Mouse (Mus musculus): Measurements from ENCODE around the gene Ntrk1. TPM values are rescaled to one million over a fixed set of nuclear protein-coding genes. Genes with fewer than 3 reads are reported as not detected.
"Not testable (repeated sequence)": the region's sequence is repeated elsewhere in the genome, so short reads cannot be mapped to it uniquely, and the experiment has no call there.

Gene Ntrk1
- not detected in 2 replicates for total RNA-seq (2017)

GRCm38 (mm10) chr3:87794922-87795325, at the start of gene Ntrk1:
TSS of gene Ntrk1 (minus strand) at chr3:87795162.
- no peak for ATAC-seq (ENCODE audit: extremely low read depth, insufficient number of reproducible peaks, low FRiP score, poor library complexity, severe bottlenecking)

GRCm38 (mm10) chr3:87840858-87841257, 45.9 kb upstream of the Ntrk1 start:
- no peak for ATAC-seq (ENCODE audit: extremely low read depth, insufficient number of reproducible peaks, low FRiP score, poor library complexity, severe bottlenecking)

DNA sequence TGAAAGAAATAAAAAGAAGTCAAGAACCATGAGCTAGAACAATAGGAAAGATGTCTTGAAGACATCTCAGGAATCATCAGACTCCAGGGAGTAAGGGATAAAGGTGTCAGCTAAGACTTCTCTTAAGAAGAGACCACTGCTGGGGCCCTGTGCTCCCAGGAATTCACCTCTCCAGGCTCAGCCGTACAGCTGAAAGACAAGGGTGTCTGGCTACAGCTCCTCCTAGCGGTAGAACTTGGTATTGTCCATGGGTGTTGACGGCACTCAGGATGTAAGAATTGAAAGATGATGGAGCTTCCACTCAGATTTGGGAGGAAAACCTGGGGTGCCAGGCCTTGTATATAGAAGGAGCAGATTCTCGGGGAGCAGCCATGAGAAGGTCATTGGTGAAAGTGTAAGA, 43.7 kb upstream of the Ntrk1 start:
- ATAC-seq (ENCODE audit: extremely low read depth, insufficient number of reproducible peaks, low FRiP score, poor library complexity, severe bottlenecking), result peak; percentile 67; the same call in 1 of the 2 replicates

DNA sequence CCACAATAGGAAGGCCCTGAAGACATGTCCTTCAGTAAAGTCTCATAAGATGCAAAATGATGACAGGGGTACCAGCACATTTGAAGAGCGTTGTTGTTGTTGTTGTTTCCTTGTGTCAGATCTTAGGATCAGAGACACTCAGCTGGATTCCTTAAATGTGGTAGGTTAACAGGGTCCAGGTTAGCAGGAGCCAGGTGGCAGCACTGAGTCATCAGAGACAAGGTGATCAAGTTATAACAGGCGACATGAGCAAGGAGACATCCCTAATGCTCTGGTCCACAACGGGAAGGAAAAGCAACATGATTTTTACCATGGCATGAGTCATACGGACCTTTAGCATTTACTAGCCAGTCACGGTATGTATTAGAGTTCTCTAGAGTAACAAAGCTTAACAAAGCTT, 38.5 kb upstream of the Ntrk1 start:
- no peak for ATAC-seq (ENCODE audit: extremely low read depth, insufficient number of reproducible peaks, low FRiP score, poor library complexity, severe bottlenecking)

- no peak for ATAC-seq (ENCODE audit: extremely low read depth, insufficient number of reproducible peaks, low FRiP score, poor library complexity, severe bottlenecking)
These were observed 37.3 kb upstream of the Ntrk1 start for GRCm38 (mm10) chr3:87832109-87832859.

DNA sequence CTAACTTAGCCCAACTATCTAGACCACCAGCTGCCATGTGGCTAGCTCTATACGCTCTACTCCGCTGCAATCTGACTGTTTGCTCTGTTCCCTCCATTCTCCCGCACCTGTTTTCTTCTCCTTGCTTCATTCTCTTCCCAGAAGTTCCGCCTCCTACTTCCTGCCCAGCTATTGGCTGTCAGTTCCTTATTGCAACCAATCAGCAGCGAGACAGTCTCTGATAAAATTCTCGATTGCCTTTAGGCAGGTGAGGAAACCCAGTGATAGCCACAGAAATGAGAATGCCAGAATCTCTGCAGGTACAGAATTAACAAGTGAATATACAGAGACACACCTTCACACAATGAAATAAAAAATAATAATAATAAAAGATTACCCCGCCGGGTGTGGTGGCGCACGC, 34.1 kb upstream of the Ntrk1 start:
- no peak for ATAC-seq (ENCODE audit: extremely low read depth, insufficient number of reproducible peaks, low FRiP score, poor library complexity, severe bottlenecking)

GRCm38 (mm10) chr3:87828435-87828834, 33.5 kb upstream of the Ntrk1 start:
- ATAC-seq (ENCODE audit: extremely low read depth, insufficient number of reproducible peaks, low FRiP score, poor library complexity, severe bottlenecking), result no peak

- ATAC-seq (ENCODE audit: extremely low read depth, insufficient number of reproducible peaks, low FRiP score, poor library complexity, severe bottlenecking), result not testable (repeated sequence)
These were observed 29.2 kb upstream of the Ntrk1 start, which contains the start of gene Pear1 for GRCm38 (mm10) chr3:87824206-87824605. TSS of gene Pear1 (minus strand) at chr3:87824306.

- no peak for ATAC-seq (ENCODE audit: extremely low read depth, insufficient number of reproducible peaks, low FRiP score, poor library complexity, severe bottlenecking)
These were observed 23.3 kb upstream of the Ntrk1 start for GRCm38 (mm10) chr3:87818226-87818625.

DNA sequence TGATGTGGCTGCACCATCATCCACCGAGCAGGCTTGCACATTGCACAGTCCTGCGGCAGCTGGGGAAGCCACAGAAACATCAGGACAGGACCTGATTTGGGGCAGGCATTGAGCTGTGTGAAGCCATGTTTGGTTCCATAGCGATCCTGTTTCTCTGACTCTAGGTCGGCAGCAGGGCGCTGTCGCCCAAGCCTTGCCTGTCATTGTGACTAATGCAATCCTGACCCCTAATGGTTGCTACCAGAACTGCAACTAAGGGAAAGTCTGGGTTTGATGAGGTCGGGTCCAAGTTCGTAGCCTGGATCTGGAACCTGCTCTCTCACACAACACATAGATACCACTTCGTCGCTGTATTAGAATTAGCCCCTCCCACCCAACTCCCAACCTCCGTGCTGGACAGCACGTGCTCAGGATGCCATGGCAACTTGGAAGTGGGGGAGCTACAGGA, 21.7 kb upstream of the Ntrk1 start:
- ATAC-seq (ENCODE audit: extremely low read depth, insufficient number of reproducible peaks, low FRiP score, poor library complexity, severe bottlenecking), result peak; percentile 74

GRCm38 (mm10) chr3:87816166-87816565, 21.2 kb upstream of the Ntrk1 start:
- no peak for ATAC-seq (ENCODE audit: extremely low read depth, insufficient number of reproducible peaks, low FRiP score, poor library complexity, severe bottlenecking)

- no peak for ATAC-seq (ENCODE audit: extremely low read depth, insufficient number of reproducible peaks, low FRiP score, poor library complexity, severe bottlenecking)
These were observed 17.9 kb upstream of the Ntrk1 start for GRCm38 (mm10) chr3:87812873-87813272.

GRCm38 (mm10) chr3:87812413-87812812, 17.5 kb upstream of the Ntrk1 start:
- no peak for ATAC-seq (ENCODE audit: extremely low read depth, insufficient number of reproducible peaks, low FRiP score, poor library complexity, severe bottlenecking)

DNA sequence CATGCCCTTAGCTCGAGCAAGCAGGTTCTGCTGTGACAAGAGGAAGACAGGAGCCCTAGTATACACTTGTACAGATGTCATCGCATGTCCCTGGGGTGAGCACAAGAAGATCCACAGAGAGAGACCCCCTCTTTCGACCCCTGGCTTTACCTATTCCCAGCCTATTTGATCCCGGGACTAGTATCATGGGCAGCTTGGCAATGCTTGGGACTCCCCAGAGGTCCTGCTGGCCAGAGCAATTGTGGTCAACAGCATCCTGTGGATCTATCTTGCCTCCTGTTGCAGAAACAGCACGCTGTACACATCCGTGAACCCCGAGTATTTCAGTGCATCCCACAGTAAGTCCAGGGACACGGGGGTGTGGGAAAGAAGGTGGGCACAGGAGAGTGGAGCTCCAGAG, 16.3 kb upstream of the Ntrk1 start:
- ATAC-seq (ENCODE audit: extremely low read depth, insufficient number of reproducible peaks, low FRiP score, poor library complexity, severe bottlenecking), result no peak

DNA sequence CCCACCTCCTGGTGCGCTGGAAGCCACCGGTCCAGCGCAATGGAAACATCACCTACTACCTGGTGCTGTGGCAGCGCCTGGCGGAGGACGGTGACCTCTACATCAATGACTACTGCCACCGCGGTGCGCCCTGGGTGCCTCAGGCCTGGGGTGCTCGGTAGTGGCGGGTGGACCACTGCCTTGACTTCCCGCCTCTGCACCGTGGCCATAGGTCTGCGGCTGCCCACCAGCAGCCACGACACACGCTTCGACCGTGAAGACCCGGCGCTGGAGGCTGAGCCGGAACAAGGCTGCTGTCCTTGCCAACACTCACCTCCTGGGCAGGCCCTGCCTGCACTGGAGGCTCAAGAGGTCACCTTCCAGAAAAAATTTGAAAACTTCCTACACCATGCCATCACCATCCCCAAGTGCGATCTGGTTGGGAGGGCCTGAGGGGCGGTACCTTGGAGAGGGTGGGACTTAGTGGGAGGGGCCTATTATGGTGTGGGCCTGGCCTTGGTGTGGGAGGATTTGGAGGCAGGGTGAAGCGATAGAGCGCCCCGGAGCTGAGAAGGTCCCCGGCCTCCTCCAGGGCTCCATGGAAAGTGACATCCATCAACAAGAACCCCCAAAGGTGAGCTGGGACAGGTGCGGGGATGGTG, 14.5 kb upstream of the Ntrk1 start:
- no peak for ATAC-seq (ENCODE audit: extremely low read depth, insufficient number of reproducible peaks, low FRiP score, poor library complexity, severe bottlenecking)

GRCm38 (mm10) chr3:87804038-87804677, 9.2 kb upstream of the Ntrk1 start:
- 0 out of 2 replicates have a peak, but pooled peaks have one; percentile 13 for ATAC-seq (ENCODE audit: extremely low read depth, insufficient number of reproducible peaks, low FRiP score, poor library complexity, severe bottlenecking)

DNA sequence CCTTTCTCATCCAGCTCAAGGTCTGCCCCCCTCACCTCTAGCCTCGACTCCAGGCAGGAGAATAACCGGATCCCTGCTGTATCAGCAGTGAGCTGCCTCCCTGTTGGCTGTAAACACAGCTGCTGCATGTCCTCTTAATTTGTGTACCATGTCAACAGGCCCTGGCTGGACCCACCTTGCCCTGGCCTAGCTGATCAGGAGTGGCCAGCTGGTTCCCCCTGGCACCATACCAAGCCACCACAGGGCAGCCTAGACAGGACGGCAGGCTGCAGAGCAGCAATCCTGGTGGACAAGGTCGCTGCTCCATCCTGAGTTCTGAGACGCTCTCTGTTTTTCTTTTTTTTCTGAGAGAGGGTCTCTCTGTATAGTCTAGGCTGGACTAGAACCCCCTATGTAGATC, 6.7 kb upstream of the Ntrk1 start:
- ATAC-seq (ENCODE audit: extremely low read depth, insufficient number of reproducible peaks, low FRiP score, poor library complexity, severe bottlenecking), result no peak

DNA sequence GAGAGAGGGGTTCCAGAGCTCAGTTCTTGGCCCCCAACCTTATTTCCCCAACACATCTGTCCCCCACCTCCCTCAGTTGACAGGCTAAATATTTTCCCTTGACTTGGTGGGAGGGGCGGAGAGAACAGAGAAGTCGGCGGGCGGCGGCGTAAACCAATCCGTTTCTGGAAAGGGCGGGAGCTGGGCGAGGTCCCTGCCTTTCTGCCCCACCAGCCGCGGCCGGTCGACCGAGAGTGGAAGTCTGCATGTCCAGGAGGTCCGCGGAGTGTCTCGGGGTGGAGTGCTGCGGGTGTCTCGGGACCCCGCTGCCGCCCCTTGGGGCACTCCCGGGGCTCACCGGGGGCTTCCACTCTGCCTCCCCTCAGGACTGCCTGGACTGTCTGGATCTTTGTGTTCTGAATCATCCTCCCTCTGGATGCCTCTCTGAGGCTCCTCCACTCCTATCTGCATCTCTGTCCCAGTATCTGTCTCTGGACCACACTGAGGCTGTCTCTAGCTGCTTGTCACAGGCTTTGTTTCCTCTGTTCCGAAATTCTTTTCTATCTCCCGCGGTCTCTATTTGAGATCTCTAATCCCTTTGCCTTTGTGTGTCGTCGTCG, 1.9 kb upstream of the Ntrk1 start, which contains the start of gene Insrr:
TSS of gene Insrr (plus strand) at position 216 of the 599 bp plus-strand sequence.
- no peak for ATAC-seq (ENCODE audit: extremely low read depth, insufficient number of reproducible peaks, low FRiP score, poor library complexity, severe bottlenecking)

Measured in neutrophil, adult 5-6 weeks (primary cell).